Mouse (Mus musculus) CH12.LX (cell line): ENCODE data around the gene Dnhd1. TPM values are rescaled to one million over a fixed set of nuclear protein-coding genes. Genes with fewer than 3 reads are reported as not detected.

Source experiments
- DNase-seq: peaks from one replicate; pipeline ENCODE4 v3.0.0-alpha.2; 2013; ENCODE audit errors: extremely low read depth
- H3K27ac ChIP-seq: 2 replicates; pipeline ENCODE4 v1.5.1; 2012; ENCODE audit warnings: low read depth, mild to moderate bottlenecking, control low read depth, moderate library complexity; ENCODE audit not compliant: insufficient read depth
- H3K27me3 ChIP-seq: replicated peaks from 2 replicates; pipeline ENCODE3; 2012; ENCODE audit warnings: inconsistent platforms
- H3K36me3 ChIP-seq, 2 experiments: replicated peaks in 1 of 2; 2 replicates each; pipeline versions ENCODE3 to v1.6.1; 2012; ENCODE audit warnings: inconsistent platforms in 1 of 2, low read length in 1 of 2, mild to moderate bottlenecking in 1 of 2, mixed read lengths in 1 of 2, moderate library complexity in 1 of 2; ENCODE audit not compliant: control insufficient read depth in 1 of 2, insufficient read depth in 1 of 2
- H3K4me1 ChIP-seq, 2 experiments: 2 replicates each; pipeline ENCODE4 v1.6.1; 2012; ENCODE audit warnings: inconsistent platforms in 1 of 2, moderate library complexity in 1 of 2; ENCODE audit not compliant: insufficient read depth in 2 of 2, control insufficient read depth in 1 of 2
- H3K4me2 ChIP-seq: 2 replicates; pipeline ENCODE4 v1.6.1; 2012; ENCODE audit warnings: low read depth, mild to moderate bottlenecking, control low read depth; ENCODE audit not compliant: poor library complexity, insufficient read depth, severe bottlenecking
- H3K4me3 ChIP-seq, 3 experiments: fragments of 150-350 bp in 1 of 3; sonication (generic) in 1 of 3; replicated peaks in 1 of 3; 2 replicates each; pipeline versions ENCODE3 to v1.5.1; 2011 to 2012; ENCODE audit warnings: low read depth in 2 of 3, low read length in 2 of 3, mild to moderate bottlenecking in 2 of 3, moderate library complexity in 2 of 3, control low read depth in 1 of 3, improper control_type of control experiment in 1 of 3, inconsistent platforms in 1 of 3, mixed read lengths in 1 of 3; ENCODE audit not compliant: poor library complexity in 1 of 3
- H3K79me2 ChIP-seq: replicated peaks from 2 replicates; pipeline ENCODE4 v1.6.1; 2012; ENCODE audit warnings: mild to moderate bottlenecking, moderate library complexity; ENCODE audit not compliant: control insufficient read depth, poor library complexity, insufficient read depth, severe bottlenecking; ENCODE audit errors: extremely low read depth
- H3K9ac ChIP-seq: 2 replicates; pipeline ENCODE4 v1.6.1; 2012; ENCODE audit warnings: low read depth, mild to moderate bottlenecking, control low read depth, moderate library complexity; ENCODE audit not compliant: insufficient read depth
- H3K9me3 ChIP-seq: replicated peaks from 2 replicates; pipeline ENCODE3; 2012; ENCODE audit warnings: low read length, inconsistent platforms, mixed read lengths
- CTCF ChIP-seq, 2 experiments: IDR thresholded peaks in 1 of 2; conservative IDR thresholded peaks in 1 of 2; 2 replicates each; pipeline ENCODE4 v1.5.1; 2011 to 2012; ENCODE audit warnings: low read depth in 2 of 2, low read length in 2 of 2, improper control_type of control experiment in 1 of 2, inconsistent platforms in 1 of 2, mild to moderate bottlenecking in 1 of 2, moderate library complexity in 1 of 2
- E2F4 ChIP-seq: IDR thresholded peaks from 2 replicates; pipeline ENCODE4 v1.6.1; 2011; ENCODE audit warnings: low read depth, low read length, improper control_type of control experiment; ENCODE audit not compliant: insufficient replicate concordance
- ELF1 ChIP-seq: IDR thresholded peaks from 2 replicates; pipeline ENCODE4 v1.6.1; 2014; ENCODE audit warnings: low read depth, mild to moderate bottlenecking, inconsistent platforms, low read length, improper control_type of control experiment
- HCFC1 ChIP-seq: IDR thresholded peaks from 2 replicates; pipeline ENCODE4 v1.6.1; 2012; ENCODE audit warnings: low read depth, mild to moderate bottlenecking, inconsistent platforms, low read length, improper control_type of control experiment
- IRF4 ChIP-seq: IDR thresholded peaks from 2 replicates; pipeline ENCODE4 v1.6.1; 2014; ENCODE audit warnings: low read depth, mild to moderate bottlenecking, inconsistent platforms, low read length, improper control_type of control experiment
- JUND ChIP-seq: conservative IDR thresholded peaks from 2 replicates; pipeline ENCODE4 v1.6.1; 2011; ENCODE audit warnings: low read depth, low read length, improper control_type of control experiment
- MEF2A ChIP-seq: IDR thresholded peaks from 2 replicates; pipeline ENCODE4 v1.6.1; 2014; ENCODE audit warnings: low read depth, mild to moderate bottlenecking, inconsistent platforms, low read length, improper control_type of control experiment, borderline replicate concordance
- NELFE ChIP-seq: IDR thresholded peaks from 2 replicates; pipeline ENCODE4 v1.6.1; 2011; ENCODE audit warnings: low read depth, low read length, improper control_type of control experiment
- POLR2AphosphoS2 ChIP-seq: IDR thresholded peaks from 2 replicates; pipeline ENCODE4 v1.6.1; 2011; ENCODE audit warnings: low read depth, low read length, improper control_type of control experiment
- TCF12 ChIP-seq: IDR thresholded peaks from 2 replicates; pipeline ENCODE4 v1.6.1; 2014; ENCODE audit warnings: low read depth, mild to moderate bottlenecking, inconsistent platforms, low read length, improper control_type of control experiment
- UBTF ChIP-seq: IDR thresholded peaks from 2 replicates; pipeline ENCODE4 v1.6.1; 2012; ENCODE audit warnings: low read depth, mild to moderate bottlenecking, inconsistent platforms, low read length, improper control_type of control experiment, moderate library complexity
- USF2 ChIP-seq: conservative IDR thresholded peaks from 2 replicates; pipeline ENCODE4 v1.6.1; 2011; ENCODE audit warnings: low read depth, low read length, improper control_type of control experiment
- ZC3H11A ChIP-seq: IDR thresholded peaks from 2 replicates; pipeline ENCODE4 v1.6.1; 2012; ENCODE audit warnings: low read depth, mild to moderate bottlenecking, inconsistent platforms, low read length, improper control_type of control experiment
- ZNF384 ChIP-seq: IDR thresholded peaks from 2 replicates; pipeline ENCODE4 v1.6.1; 2012; ENCODE audit warnings: low read depth, low read length, improper control_type of control experiment, inconsistent platforms
- dilution Hi-C: fragments of 300-500 bp; cut with MboI; formaldehyde crosslinking; loops from 2 replicates; pipeline ENCODE4 v1.14.3; 2020; ENCODE audit warnings: low sequenced_read_pairs; ENCODE audit not compliant: extremely low pct_unique_long_range_greater_than_20kb, extremely low pct_ligation_motif_present
- in situ Hi-C: fragments of 300-500 bp; cut with MboI; formaldehyde crosslinking; loops from 3 replicates; pipeline ENCODE4 v1.14.3; 2019; ENCODE audit warnings: low sequenced_read_pairs, low pct_ligation_motif_present, low pct_unique_long_range_greater_than_20kb, mixed read lengths
- polyA plus RNA-seq: library from polyadenylated mRNA; unstranded; fragments of >175 nt; gene quantifications from 2 replicates; pipeline ENCODE4 v1.2.1, GENCODE M21; 2012; ENCODE audit warnings: low read depth; ENCODE audit not compliant: insufficient read length
- total RNA-seq, 2 experiments: library from RNA; depleted of rRNA; stranded (reverse); fragments of 300-350 nt in 1 of 2; fragments of >200 nt in 1 of 2; gene quantifications; 2 replicates each; pipeline ENCODE4 v1.2.3; 2012 to 2014

Dnhd1 gene
- total and polyA plus RNA-seq, 3 experiments, result 0.08 to 0.41 (median 0.23) TPM

DNA sequence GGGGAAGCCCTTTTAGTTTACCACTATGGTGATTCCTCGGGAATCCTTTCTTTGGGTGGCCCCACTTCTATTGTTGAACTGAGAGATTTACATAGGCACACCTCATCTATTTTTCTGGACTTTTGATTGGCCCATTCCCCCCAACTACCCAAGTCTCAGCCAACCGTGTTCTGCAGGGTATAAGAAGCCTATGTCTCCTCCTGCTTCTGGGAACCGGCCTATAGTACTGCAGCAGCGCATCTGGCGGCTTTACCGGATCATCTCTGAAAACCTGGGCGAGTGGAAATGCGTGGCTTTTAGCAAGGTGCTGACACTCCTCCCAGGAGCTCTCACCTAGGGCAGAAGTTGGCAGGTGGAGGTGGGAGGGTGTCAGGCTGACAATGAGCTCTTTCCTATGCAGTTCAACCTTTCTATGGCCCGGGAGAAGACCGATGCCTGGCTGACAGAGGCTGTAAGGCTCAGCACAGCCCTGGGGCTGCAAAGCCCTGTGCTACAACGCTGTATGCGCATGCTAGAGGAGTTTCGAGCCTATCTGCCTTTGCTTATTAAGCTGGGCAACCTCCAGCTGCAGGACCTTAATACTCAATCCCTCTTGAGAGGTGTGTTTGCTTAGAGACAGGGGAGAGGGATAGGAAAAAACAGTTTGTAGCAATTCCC, 35.0 kb downstream of the Dnhd1 start:
- H3K79me2 ChIP-seq, result no peaks in the 10 kb centered on the region
- in situ Hi-C loops (no loop called here), dilution Hi-C loops (no loop called here)
- H3K4me2 ChIP-seq, result no peak overlapping the region
- no peak overlapping the region for H3K4me3 ChIP-seq
- no peaks in the 10 kb centered on the region for H3K9me3 ChIP-seq
- DNase-seq, result no peak
- no peaks in the 10 kb centered on the region for H3K36me3 ChIP-seq
- H3K4me1 ChIP-seq, result peaks cover 0 to 2% of the 10 kb centered on the region in 2 experiments; a peak in 1 of 4 replicates
- H3K9ac ChIP-seq, result no peak overlapping the region
- no peak for TF ChIP-seq ELF1
- TF ChIP-seq ZC3H11A, result no peak
- no peak for TF ChIP-seq TCF12
- TF ChIP-seq CTCF (conservative IDR thresholded peaks at IDR 0.05 in 1 of 2, IDR thresholded peaks at IDR 0.05 in 1 of 2; ENCODE audit: low read depth in 2 of 2, low read length in 2 of 2), result no peak
- TF ChIP-seq UBTF, result no peak
- TF ChIP-seq MEF2A, result no peak
- TF ChIP-seq JUND, result no peak
- no peaks in the 10 kb centered on the region for H3K27me3 ChIP-seq
- no peak overlapping the region for H3K27ac ChIP-seq

DNA sequence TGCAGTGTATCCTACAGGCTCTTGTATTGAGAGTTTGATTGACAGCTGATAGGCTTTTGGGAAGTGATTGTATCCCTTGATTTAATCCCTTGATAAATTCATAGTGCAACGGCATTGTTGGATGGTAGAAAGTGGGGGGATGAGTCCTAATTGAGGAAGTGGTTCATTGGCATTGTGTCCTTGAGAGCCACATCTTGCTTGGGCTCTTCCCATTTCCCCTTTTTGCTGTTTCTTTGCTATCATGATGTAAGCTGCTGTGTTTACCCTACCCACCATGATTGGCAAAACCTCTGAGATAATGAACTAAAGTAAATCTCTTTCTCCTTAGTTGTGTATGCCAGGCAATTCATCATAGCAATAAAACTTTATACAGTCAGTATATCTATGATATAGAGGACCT, 40.2 kb downstream of the Dnhd1 start:
- Histone ChIP-seq H3K36me3 (no peaks in the 10 kb centered on the region), H3K27me3 (no peaks in the 10 kb centered on the region), H3K27ac (no peak overlapping the region), H3K9ac (no peak overlapping the region), H3K9me3 (no peaks in the 10 kb centered on the region), H3K4me3 (no peak overlapping the region), H3K4me2 (no peak overlapping the region), H3K4me1 (peaks cover 0 to 8% of the 10 kb centered on the region in 2 experiments; a peak in 2 of 4 replicates), H3K79me2 (no peaks in the 10 kb centered on the region)
- DNase-seq, result peak; percentile 18
- dilution Hi-C loops (no loop called here), in situ Hi-C loops (no loop called here)
- no peak for TF ChIP-seq NELFE
- TF ChIP-seq HCFC1, result no peak
- TF ChIP-seq USF2, result no peak
- TF ChIP-seq POLR2AphosphoS2, result no peak
- TF ChIP-seq CTCF (conservative IDR thresholded peaks at IDR 0.05 in 1 of 2, IDR thresholded peaks at IDR 0.05 in 1 of 2; ENCODE audit: low read depth in 2 of 2, low read length in 2 of 2), result no peak
- TF ChIP-seq IRF4, result 0 out of 2 replicates have a peak, but pooled peaks have one; percentile 13
- TF ChIP-seq ZNF384, result no peak
- TF ChIP-seq E2F4, result no peak
